Mouse (Mus musculus): ENCODE data around the gene Sphkap.

Gene Sphkap

DNA sequence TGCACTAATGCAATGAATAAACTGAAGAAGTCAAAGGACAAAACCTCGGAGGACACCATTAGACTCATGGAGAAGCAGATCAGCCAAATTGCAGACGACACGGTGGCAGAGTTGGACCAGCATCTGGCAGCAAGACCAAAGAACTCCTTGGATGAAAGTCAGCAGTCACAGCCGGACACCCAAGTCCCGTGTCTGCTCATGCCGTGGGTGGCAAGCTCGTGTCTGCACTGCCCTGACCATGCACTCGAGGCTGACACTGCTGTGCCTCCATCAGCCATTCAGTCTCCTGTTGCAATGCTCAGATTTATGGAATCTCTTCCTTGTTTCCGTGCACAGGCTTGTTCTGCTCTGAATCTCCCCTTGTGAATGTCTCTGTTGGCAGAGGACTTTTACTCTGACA lies 92.9 kb downstream of the Sphkap start:
- in situ Hi-C loops (cut with MboI; ENCODE audit: low pct_unique_long_range_greater_than_20kb in 1 of 2, low sequenced_read_pairs in 2 of 2, unreplicated experiment in 1 of 2), result no loop called here

DNA sequence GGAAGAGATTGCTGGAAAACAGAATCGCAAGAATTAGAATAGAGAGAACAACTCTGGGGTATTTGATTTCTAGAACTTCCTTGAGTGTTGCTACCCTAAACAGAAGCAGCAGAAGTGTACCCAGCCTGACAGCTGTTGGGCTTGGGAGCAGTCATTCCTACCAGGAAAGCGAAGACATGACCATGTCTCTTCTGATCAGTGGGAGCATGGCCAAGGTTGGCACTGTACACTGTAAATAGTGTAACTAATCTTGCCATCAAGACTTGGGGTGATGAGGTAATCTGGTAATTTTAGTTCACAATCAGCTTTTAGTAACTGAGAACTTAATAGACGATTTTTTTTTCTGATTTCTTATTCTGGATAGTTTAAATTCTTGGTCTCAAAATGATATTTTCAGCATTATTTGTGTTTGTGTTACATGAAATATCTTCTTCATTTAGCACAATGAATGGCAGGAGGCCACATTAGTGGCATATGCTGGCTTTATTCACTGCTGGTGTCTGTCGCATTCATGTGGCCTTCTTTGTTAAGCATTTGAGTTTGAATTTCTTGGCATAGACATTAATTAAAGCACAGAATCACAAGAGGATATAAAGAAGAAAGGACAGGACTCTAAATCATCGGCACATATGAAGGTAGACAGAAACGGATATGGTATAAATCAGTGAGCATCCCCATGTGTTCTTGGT lies 96.2 kb downstream of the Sphkap start:
- in situ Hi-C loops (cut with MboI; ENCODE audit: low pct_unique_long_range_greater_than_20kb in 1 of 2, low sequenced_read_pairs in 2 of 2, unreplicated experiment in 1 of 2), result no loop called here

GRCm38 (mm10) chr1:83297137-83298076 lies 110.6 kb downstream of the Sphkap start:
- in situ Hi-C loops (cut with MboI; ENCODE audit: low pct_unique_long_range_greater_than_20kb in 1 of 2, low sequenced_read_pairs in 2 of 2, unreplicated experiment in 1 of 2), result no loop called here

GRCm38 (mm10) chr1:83285866-83286265 lies 122.1 kb downstream of the Sphkap start:
- in situ Hi-C loops (cut with MboI; ENCODE audit: low pct_unique_long_range_greater_than_20kb in 1 of 2, low sequenced_read_pairs in 2 of 2, unreplicated experiment in 1 of 2), result no loop called here

- in situ Hi-C loops (cut with MboI; ENCODE audit: low pct_unique_long_range_greater_than_20kb in 1 of 2, low sequenced_read_pairs in 2 of 2, unreplicated experiment in 1 of 2), result no loop called here
Measured at GRCm38 (mm10) chr1:83277044-83277443, 131.0 kb downstream of the Sphkap start.

DNA sequence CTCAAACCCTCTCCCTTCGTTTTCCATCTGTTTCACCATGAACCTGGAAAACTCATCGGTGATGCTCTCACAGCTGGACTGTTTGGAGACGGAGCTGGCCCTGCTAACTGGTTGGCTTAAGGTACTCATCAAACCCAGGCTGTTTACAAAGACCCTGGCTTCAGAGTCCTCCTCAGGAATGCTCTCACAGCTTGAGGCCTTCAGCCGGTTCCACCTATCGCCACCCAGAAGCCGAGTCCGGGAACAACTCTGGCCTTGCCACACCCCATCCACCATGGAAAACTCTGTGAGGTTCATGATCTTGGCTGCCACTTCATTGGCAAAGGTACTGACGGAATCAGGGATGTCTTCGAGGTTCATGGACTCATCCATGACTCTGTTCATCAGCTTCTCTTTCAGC lies 131.4 kb downstream of the Sphkap start:
- in situ Hi-C loops (cut with MboI; ENCODE audit: low pct_unique_long_range_greater_than_20kb in 1 of 2, low sequenced_read_pairs in 2 of 2, unreplicated experiment in 1 of 2), result no loop called here

- in situ Hi-C loops (cut with MboI; ENCODE audit: low pct_unique_long_range_greater_than_20kb in 1 of 2, low sequenced_read_pairs in 2 of 2, unreplicated experiment in 1 of 2), result no loop called here
Measured at GRCm38 (mm10) chr1:83251746-83252145, 156.3 kb downstream of the Sphkap start.

GRCm38 (mm10) chr1:83248235-83248746 lies 159.7 kb downstream of the Sphkap start:
- in situ Hi-C loops (cut with MboI; ENCODE audit: low pct_unique_long_range_greater_than_20kb in 1 of 2, low sequenced_read_pairs in 2 of 2, unreplicated experiment in 1 of 2), result no loop called here

DNA sequence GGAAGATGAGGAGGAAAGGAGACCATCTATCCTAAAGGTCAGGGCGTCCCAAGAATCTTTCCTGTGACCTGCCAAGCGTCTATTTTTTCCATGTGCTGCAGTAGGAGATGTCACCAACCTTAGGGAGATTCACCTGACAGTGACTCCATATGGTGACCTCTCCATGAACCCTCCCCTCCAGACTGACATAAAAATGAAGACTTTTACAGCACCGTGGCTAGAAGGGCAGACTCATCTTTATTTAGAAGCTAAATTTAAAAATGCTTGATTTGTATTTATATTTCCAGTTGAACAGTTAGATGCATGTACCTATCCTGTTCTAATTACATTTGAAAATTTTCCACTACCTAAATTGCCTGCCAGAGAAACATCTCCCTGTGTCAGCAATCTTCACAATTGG lies 180.1 kb downstream of the Sphkap start:
- in situ Hi-C loops (cut with MboI; ENCODE audit: low pct_unique_long_range_greater_than_20kb in 1 of 2, low sequenced_read_pairs in 2 of 2, unreplicated experiment in 1 of 2), result no loop called here

DNA sequence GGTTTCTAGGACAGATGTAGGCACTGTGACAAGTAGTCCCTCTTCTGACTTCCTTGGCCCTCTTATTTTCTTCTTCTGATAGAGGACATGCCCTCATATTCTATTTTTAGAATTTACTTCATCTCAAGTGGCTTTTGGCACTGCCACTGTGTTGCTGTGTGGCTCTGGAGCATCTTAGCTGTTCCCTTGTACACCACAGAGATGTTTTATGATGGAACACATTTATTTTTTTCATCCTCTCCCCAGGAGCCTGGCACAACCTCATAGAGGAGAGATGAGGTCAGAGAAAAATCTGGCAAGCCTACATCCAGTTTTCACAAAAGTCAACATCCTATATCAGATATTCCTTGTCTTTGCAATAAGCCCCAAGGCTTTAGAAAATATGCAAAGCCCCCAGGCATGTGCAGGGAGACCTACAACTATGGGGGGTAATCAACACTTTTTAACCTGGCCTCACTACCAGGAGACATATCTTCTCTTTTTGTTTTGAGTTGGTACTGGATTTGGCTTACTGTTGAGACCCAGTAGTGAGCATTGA lies 183.5 kb downstream of the Sphkap start:
- in situ Hi-C loops (cut with MboI; ENCODE audit: low pct_unique_long_range_greater_than_20kb in 1 of 2, low sequenced_read_pairs in 2 of 2, unreplicated experiment in 1 of 2), result loop anchor here (25.0 kb wide), 1 partner anchor 488 kb away; no protein-coding TSS in a partner anchor

- in situ Hi-C loops (cut with MboI; ENCODE audit: low pct_unique_long_range_greater_than_20kb in 1 of 2, low sequenced_read_pairs in 2 of 2, unreplicated experiment in 1 of 2), result loop anchor here (25.0 kb wide), 1 partner anchor 489 kb away; no protein-coding TSS in a partner anchor
Measured at GRCm38 (mm10) chr1:83223072-83223471, 184.9 kb downstream of the Sphkap start.

DNA sequence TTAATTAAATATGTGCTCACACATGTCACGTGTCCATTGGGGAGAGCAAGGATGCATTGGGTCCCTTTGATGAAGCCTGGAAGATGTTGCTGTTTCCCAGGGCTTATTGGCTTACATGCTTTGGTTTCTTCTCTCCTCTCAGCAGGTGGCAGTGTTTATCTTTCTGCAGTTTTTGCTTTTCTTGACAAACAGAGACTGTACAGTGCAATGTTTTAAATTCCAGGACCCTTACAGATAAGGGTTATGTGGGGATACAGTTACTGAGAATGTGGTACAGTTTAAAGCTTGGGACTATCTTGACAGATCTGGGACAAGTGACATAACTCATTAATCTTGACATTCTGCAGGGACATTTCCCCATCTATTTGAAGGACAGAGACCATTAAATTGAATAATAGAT lies 189.7 kb downstream of the Sphkap start:
- in situ Hi-C loops (cut with MboI; ENCODE audit: low pct_unique_long_range_greater_than_20kb in 1 of 2, low sequenced_read_pairs in 2 of 2, unreplicated experiment in 1 of 2), result loop anchor here (25.0 kb wide), 1 partner anchor 494 kb away; no protein-coding TSS in a partner anchor

- in situ Hi-C loops (cut with MboI; ENCODE audit: low pct_unique_long_range_greater_than_20kb in 1 of 2, low sequenced_read_pairs in 2 of 2, unreplicated experiment in 1 of 2), result loop anchor here (25.0 kb wide), 1 partner anchor 502 kb away; no protein-coding TSS in a partner anchor
Measured at GRCm38 (mm10) chr1:83209981-83210380, 198.0 kb downstream of the Sphkap start.
